Mouse (Mus musculus) lung, postnatal 10 days (tissue): ENCODE results near the gene Hrk.

Source experiments
- DNase-seq: peaks from one replicate; pipeline ENCODE4 v3.0.0; 2021

The Hrk gene

DNA sequence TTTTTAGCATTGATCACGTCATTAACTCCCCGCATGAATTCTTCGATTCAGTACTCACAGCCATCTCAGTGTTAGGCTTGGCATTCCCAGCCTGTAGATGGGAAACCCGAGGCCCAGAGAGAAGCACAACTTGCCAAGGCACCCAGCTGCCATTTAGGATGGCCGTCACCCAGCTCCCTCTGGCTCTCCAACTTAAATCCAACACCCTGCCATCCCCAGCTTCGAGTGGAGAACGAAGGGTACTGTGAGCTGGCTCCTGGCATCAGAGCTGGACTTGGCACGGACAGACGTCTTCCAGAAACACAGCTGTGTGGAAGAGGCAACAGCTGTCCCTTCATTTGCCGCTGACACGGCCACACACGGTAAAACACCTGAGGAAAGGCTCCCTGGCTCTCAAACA is at the start of gene Hrk:
Gene Hrk (plus strand): TSS at position 68 of the 400 bp plus-strand sequence.
- DNase-seq: no peak

- DNase-seq: no peak
Observed at GRCm38 (mm10) chr5:118118351-118118750, 46.1 kb upstream of the Hrk start.

- DNase-seq: no peak
Observed at GRCm38 (mm10) chr5:118118922-118119321, 45.5 kb upstream of the Hrk start.

DNA sequence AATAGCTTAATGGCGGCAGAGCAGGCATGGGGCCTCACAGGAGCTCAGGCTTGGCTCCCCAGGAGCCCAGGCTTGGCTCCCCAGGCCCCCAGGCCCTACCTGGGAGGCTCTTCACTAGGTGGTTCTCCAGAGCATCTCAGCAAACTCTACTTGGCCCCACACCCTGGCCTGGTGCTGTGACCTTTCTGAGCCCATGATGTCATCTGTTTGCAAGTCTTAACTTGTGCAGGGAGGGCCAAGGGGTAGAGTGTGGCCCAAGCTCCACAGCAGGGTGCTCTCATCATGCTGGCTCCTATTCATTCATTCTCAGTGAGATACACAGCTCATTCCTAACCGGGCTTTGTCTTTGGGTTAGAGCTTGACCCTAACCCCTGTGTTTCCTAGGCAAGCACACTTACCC is 43.8 kb upstream of the Hrk start:
- no peak for DNase-seq

DNA sequence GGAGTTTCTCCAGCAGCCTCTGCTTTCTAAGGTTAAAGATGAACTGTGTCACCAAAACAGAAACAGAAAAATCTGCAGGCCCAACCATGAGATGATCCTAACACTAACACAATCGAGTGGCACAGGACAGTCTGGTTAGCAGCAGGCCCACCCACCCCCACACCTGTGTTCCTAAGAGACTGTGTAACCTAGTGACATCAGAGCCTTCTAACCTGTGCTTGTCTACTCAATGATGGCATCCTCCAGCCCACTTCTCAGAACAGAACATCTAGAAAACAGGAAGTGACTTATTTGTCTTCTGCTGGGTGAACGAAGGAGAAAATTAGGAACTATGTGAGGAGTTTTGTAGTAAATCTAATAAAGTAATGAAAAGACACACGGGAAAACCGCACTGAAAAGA is 42.5 kb upstream of the Hrk start:
- no peak for DNase-seq

DNA sequence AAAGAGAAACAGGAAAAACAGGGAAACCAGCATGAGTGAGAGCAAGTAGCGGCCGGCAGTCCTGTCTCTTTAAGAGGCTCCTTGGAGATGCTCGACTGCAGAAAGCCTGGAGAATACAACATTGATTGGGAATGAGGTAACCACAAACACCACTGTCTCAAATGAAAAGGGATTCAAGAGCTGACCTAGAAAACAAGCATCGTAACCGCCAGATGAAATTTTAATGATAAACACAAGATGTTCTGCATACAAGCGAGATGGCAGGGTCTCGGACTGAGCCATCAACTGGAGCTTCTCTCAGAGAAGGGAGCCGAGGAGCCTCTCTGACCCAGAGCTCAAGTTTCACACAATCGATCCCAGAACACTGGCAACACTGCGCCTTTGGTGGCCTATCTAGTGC is 41.4 kb upstream of the Hrk start:
- DNase-seq: peak; percentile 33

- no peak for DNase-seq
Observed at GRCm38 (mm10) chr5:118126671-118127070, 37.8 kb upstream of the Hrk start.

GRCm38 (mm10) chr5:118128208-118128607 is 36.2 kb upstream of the Hrk start:
- DNase-seq: no peak

- no peak for DNase-seq
Observed at GRCm38 (mm10) chr5:118128651-118129050, 35.8 kb upstream of the Hrk start.

DNA sequence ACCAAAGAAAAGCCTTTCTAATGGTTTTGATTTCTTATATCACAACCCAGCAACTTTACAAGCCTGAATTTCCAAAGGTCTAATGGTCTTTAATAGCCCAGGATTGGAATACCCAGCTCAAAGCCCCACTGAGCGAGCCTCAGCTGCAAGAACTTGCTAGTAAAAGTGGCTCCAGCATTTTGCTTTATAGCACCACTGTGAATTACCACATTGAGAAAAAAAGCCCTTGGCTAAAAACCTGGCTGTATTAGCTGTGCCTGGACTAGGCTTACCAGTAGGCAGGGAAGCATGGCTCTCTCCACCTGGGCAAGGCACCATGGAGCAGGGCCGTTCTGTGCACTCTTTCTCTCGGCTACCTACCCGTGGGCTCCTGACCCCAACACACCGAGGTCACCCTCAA is 28.1 kb upstream of the Hrk start:
- no peak for DNase-seq

- no peak for DNase-seq
Observed at GRCm38 (mm10) chr5:118139630-118140029, 24.8 kb upstream of the Hrk start.

GRCm38 (mm10) chr5:118142471-118142870 is 22.0 kb upstream of the Hrk start:
- no peak for DNase-seq

- DNase-seq: no peak
Observed at GRCm38 (mm10) chr5:118143211-118144026, 21.0 kb upstream of the Hrk start.

DNA sequence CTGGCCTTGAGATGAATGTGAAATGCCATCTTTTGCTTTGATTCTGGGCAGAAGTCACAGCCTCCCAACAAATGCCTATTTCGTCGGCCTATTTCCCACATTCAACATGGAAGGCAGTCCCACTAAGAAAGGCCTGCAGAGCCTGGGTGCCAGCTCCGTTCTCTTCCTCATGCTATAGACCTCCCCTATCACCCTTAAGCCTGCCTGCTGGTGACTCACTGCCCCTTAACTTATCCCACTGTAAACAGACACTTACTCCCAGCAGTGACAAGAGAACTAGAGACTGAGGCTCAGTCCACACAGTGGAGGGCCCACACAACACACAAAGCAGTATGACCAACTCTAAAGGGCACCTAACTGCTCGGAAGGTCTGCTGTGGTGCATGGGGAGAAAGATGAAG is 20.1 kb upstream of the Hrk start:
- DNase-seq: no peak

DNA sequence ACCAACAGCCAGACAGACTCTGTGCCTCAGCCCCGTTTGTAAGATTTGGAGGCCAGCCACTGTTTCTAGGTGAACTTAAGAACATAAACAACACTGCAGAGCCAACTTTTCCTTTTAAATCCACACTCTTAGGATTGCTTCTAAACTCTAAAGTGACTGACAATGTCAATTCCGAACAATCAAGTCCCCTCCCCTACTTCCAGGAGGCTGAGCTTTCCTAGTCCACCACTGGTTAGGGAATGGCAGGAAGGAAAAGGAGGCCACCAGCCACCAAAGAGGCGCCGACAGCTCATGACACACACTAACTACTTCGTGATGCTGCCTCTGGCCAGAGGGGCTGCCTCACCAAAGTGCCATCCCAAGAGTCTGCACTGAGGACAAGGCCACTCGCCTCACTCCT is 19.7 kb upstream of the Hrk start:
- no peak for DNase-seq

DNA sequence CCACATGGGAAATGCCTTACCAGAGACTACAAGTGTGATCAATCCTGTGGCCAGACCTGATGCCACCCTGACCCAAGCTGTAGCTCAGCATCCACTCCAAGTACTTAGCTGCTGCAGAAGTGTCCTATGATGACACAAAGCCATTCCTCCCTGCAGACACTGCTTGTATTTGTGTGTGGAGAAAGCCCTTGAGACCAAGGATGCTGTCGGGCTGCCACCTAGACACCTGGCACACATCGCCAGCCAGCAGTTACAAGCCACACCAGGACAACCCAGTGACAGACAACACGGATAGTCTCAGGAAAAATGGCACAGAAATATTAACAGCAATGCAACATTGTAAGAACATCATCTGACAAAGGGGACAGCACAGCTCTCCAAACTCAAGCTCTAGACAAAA is 19.0 kb upstream of the Hrk start:
- DNase-seq: no peak

GRCm38 (mm10) chr5:118145999-118146679 is 18.3 kb upstream of the Hrk start:
- peak; percentile 39 for DNase-seq

DNA sequence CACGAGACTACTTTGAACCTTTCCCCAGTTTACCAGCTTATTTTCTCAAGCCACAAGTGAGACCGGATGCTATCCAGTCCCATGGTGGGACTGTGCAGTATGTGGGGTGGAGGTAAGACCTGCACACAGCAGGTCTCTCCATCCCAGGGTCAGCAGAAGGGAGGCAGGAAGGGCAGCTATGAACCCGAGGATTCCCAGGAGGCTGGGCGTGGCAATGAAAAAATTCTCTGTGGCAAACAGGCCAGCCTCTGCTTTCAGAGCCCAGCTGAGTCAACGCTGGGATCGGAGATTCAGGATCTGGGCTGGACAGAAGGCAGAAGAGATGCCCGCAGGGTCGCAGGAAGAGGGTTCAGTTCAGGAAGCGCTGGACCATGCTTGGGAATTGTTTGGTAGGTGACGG is 17.2 kb upstream of the Hrk start:
- no peak for DNase-seq

DNA sequence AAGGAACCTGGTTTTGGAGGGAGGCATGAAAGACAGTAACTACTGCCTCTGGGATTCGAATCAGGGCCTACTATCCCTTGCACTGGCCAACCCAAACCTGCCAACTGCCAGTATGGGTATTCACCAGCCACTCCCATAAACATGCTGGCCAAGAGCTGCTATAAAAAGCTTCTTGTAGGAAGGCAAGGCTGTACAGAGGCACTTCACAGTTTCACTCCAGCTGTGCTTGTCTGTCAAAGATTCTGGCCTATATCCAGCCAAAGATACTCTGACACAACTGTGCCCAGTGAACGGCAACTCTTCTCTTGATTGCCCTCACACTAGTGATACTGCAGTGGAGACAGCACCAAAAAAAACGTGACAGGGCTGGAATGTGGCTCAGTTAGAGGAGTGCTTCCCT is 14.7 kb upstream of the Hrk start:
- no peak for DNase-seq

DNA sequence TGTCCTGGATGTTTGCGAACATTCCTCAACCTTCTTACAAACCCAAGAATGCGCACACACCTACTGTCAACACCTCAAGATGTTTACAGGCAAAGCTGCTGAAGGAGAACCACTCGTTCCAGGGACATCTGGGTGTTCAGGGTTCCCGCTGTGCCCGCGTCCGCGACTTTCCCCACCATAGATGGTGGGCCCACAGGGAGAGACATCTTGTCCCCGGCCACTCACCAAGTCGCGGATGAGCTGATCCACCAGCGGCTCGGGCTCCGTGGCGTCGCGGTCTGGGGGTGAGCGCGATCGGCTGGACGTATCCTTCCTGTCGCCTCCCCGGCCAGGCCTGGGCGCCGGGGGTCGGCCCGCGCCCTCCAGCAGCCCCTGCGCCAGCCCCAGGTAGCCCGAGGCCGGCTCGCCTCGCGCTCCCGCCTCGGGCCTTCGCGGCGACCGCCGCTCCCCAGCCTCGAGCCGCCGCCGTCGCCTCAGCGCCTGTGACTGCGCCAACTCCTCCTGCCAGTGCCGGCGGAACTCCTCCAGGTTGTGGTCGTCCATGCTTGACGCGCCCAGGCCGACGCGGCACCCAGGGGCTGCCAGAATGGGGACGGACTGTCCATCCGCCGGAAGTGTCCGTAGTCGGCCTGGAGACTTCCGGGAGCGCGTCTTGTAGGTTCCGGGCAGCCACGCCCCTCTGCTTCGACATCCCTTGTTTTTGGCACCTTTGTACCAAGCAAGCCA is 9.4 kb upstream of the Hrk start, which contains the start of gene Fbxw8:
Gene Fbxw8 (minus strand): TSS at position 626 of the 726 bp plus-strand sequence.
- DNase-seq: peak; percentile 93

GRCm38 (mm10) chr5:118155565-118155947 is 8.9 kb upstream of the Hrk start:
- DNase-seq: no peak

DNA sequence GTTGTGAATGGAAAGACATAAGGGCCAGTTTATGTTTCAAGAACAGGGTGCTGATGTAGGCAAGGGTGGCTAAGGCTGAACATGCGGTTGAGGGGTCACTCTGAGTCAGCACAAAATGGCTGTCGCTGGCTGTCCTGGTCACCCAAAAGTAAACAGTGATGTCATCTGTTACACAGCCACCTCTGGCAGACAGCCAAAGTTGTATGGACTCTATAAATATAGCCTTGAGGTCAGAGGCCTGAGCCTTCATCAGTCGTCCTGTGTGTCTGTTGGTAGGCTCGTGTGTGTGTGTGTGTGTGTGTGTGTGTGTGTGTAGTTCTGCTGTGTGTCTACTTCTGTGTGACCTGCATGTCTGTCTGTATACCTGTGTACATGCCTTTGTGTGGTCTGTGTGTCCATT is 7.5 kb upstream of the Hrk start:
- peak; percentile 51 for DNase-seq

GRCm38 (mm10) chr5:118160691-118161090 is 3.8 kb upstream of the Hrk start:
- DNase-seq: no peak

DNA sequence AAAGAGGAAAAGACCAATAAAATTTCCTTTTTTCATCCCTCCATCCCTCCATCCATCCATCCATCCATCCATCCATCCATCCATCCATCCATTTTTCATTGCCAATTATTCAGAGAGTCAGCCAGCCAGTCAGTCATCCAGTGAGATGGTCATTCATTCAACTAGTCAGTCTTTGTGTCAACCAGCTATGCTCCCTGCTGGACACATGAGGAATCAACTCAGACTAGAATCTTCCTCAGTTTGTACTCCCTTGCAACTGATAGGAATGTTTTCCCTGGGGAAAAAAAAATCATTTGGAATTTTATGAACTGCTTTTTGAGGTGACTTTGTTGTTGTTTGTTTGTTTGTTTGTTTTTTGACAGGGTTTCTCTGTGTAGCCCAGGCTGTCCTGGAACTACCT is 1.0 kb downstream of the Hrk start:
- DNase-seq: no peak
